Mouse (Mus musculus) midbrain, embryonic 13.5 days (tissue): ENCODE data around the gene Tpbgl. TPM values are rescaled to one million over a fixed set of nuclear protein-coding genes. Genes with fewer than 3 reads are reported as not detected.
A peak's percentile ranks its signal among the peaks of the same experiment; 100 is the strongest.

Source experiments
- ATAC-seq: fragments of 200-750 bp; cut with Nextera tagmentation; 2 replicates; pipeline ENCODE4 v1.8.0; 2017; ENCODE audit warnings: mild to moderate bottlenecking, moderate TSS enrichment, moderate library complexity
- H3K27ac ChIP-seq: fragments of 300-500 bp; sonication (generic); 2 replicates; pipeline ENCODE4 v1.5.1; 2015; ENCODE audit warnings: inconsistent platforms, mild to moderate bottlenecking, moderate library complexity
- H3K27me3 ChIP-seq: fragments of 300-500 bp; sonication (generic); 2 replicates; pipeline ENCODE4 v1.6.1; 2015; ENCODE audit warnings: mild to moderate bottlenecking, inconsistent platforms
- H3K36me3 ChIP-seq: fragments of 300-500 bp; sonication (generic); 2 replicates; pipeline ENCODE4 v1.6.1; 2015; ENCODE audit warnings: mild to moderate bottlenecking, inconsistent platforms
- H3K4me1 ChIP-seq: fragments of 300-500 bp; sonication (generic); replicated peaks from 2 replicates; pipeline ENCODE4 v1.6.1; 2015; ENCODE audit warnings: inconsistent platforms
- H3K4me2 ChIP-seq: fragments of 300-500 bp; sonication (generic); replicated peaks from 2 replicates; pipeline ENCODE4 v1.6.1; 2015; ENCODE audit warnings: moderate library complexity, mild to moderate bottlenecking, inconsistent platforms
- H3K4me3 ChIP-seq: fragments of 300-500 bp; sonication (generic); replicated peaks from 2 replicates; pipeline ENCODE4 v1.5.1; 2015; ENCODE audit warnings: mild to moderate bottlenecking, inconsistent platforms
- H3K9ac ChIP-seq: fragments of 300-500 bp; sonication (generic); replicated peaks from 2 replicates; pipeline ENCODE4 v1.6.1; 2015; ENCODE audit warnings: mild to moderate bottlenecking, inconsistent platforms
- H3K9me3 ChIP-seq: fragments of 300-500 bp; sonication (generic); 2 replicates; pipeline ENCODE4 v1.6.1; 2016; ENCODE audit warnings: mild to moderate bottlenecking, inconsistent platforms
- WGBS: fragments of 180-500 bp; shearing (Covaris S2); methylation state at CpG from one replicate; pipeline ENCODE4 v1.1.7; 2015; 5-methylcytosine and 5-hydroxymethylcytosine counted together
- polyA plus RNA-seq: library from polyadenylated mRNA; unstranded; fragments of >200 nt; fragmentation: Nextera tagmentation; extraction: Ambion mirVana; gene quantifications from 2 replicates; pipeline ENCODE4 v1.2.1, GENCODE M21; 2015

Gene Tpbgl
- 0.64 and 1.0 TPM in 2 replicates for polyA plus RNA-seq

GRCm38 (mm10) chr7:99626376-99627270 is at the start of gene Tpbgl:
Gene Tpbgl, minus strand, starts transcription at chr7:99627103.
- no peaks in the 10 kb centered on the region for H3K36me3 ChIP-seq
- no peaks in the 10 kb centered on the region for H3K9me3 ChIP-seq
- H3K9ac ChIP-seq, result peak within 1 kb of the TSS; percentile 70
- peaks cover 87% of the 10 kb centered on the region for H3K27me3 ChIP-seq
- peak; percentile 26; the same call in 1 of the 2 replicates for ATAC-seq
- WGBS, result under 1% methylated on average over 80 of the region's 83 CpGs
- H3K27ac ChIP-seq, result peak within 1 kb of the TSS; percentile 48
- peaks cover 27% of the 10 kb centered on the region for H3K4me1 ChIP-seq
- peak within 1 kb of the TSS; percentile 87 for H3K4me2 ChIP-seq
- peak within 1 kb of the TSS; percentile 50 for H3K4me3 ChIP-seq

- 76% methylated on average over 3 of the region's 3 CpGs for WGBS
Observed at GRCm38 (mm10) chr7:99674890-99675289, 48.0 kb upstream of the Tpbgl start.

GRCm38 (mm10) chr7:99674209-99674608 is 47.3 kb upstream of the Tpbgl start:
- Histone ChIP-seq H3K4me1 (0 out of 2 replicates have a peak, but pooled peaks cover 3% of the 10 kb centered on the region), H3K9me3 (no peaks in the 10 kb centered on the region), H3K27me3 (no peaks in the 10 kb centered on the region), H3K4me3 (no peak overlapping the region), H3K4me2 (no peak overlapping the region), H3K9ac (no peak overlapping the region), H3K36me3 (no peaks in the 10 kb centered on the region), H3K27ac (no peak overlapping the region)
- no peak for ATAC-seq
- WGBS, result 87% methylated on average over 5 of the region's 5 CpGs

More at GRCm38 (mm10) chr7:99674890-99675289, 48.0 kb upstream of the Tpbgl start:
- no peaks in the 10 kb centered on the region for H3K27me3 ChIP-seq
- H3K4me2 ChIP-seq, result no peak overlapping the region
- H3K4me1 ChIP-seq, result 0 out of 2 replicates have a peak, but pooled peaks cover 3% of the 10 kb centered on the region
- H3K36me3 ChIP-seq, result no peaks in the 10 kb centered on the region
- no peak overlapping the region for H3K27ac ChIP-seq
- no peak overlapping the region for H3K9ac ChIP-seq
- H3K9me3 ChIP-seq, result no peaks in the 10 kb centered on the region
- H3K4me3 ChIP-seq, result no peak overlapping the region
- no peak for ATAC-seq

GRCm38 (mm10) chr7:99673188-99673587 is 46.3 kb upstream of the Tpbgl start:
- Histone ChIP-seq H3K4me3 (no peak overlapping the region), H3K4me1 (peaks cover 9% of the 10 kb centered on the region), H3K36me3 (no peaks in the 10 kb centered on the region), H3K27ac (no peak overlapping the region), H3K4me2 (no peak overlapping the region), H3K27me3 (no peaks in the 10 kb centered on the region), H3K9ac (no peak overlapping the region), H3K9me3 (no peaks in the 10 kb centered on the region)
- no peak for ATAC-seq
- 78% methylated on average over 8 of the region's 8 CpGs for WGBS

GRCm38 (mm10) chr7:99671544-99672435 is 44.9 kb upstream of the Tpbgl start:
- no peak for ATAC-seq
- Histone ChIP-seq H3K9ac (no peak overlapping the region), H3K4me3 (no peak overlapping the region), H3K9me3 (no peaks in the 10 kb centered on the region), H3K27ac (no peak overlapping the region), H3K36me3 (no peaks in the 10 kb centered on the region), H3K4me1 (peaks cover 9% of the 10 kb centered on the region), H3K4me2 (no peak overlapping the region), H3K27me3 (no peaks in the 10 kb centered on the region)
- 84% methylated on average over 9 of the region's 9 CpGs for WGBS

- Histone ChIP-seq H3K27me3 (no peaks in the 10 kb centered on the region), H3K4me3 (no peak overlapping the region), H3K4me2 (no peak overlapping the region), H3K27ac (no peak overlapping the region), H3K9me3 (no peaks in the 10 kb centered on the region), H3K9ac (no peak overlapping the region), H3K4me1 (peaks cover 9% of the 10 kb centered on the region), H3K36me3 (no peaks in the 10 kb centered on the region)
- 82% methylated on average over 4 of the region's 4 CpGs for WGBS
- ATAC-seq, result no peak
Observed at GRCm38 (mm10) chr7:99670915-99671314, 44.0 kb upstream of the Tpbgl start.

- H3K9me3 ChIP-seq, result no peaks in the 10 kb centered on the region
- H3K4me1 ChIP-seq, result peaks cover 20% of the 10 kb centered on the region
- no peak overlapping the region for H3K4me3 ChIP-seq
- H3K9ac ChIP-seq, result no peak overlapping the region
- ATAC-seq, result 0 out of 2 replicates have a peak, but pooled peaks have one; percentile 30
- WGBS, result 19% methylated on average over 4 of the region's 4 CpGs
- no peak overlapping the region for H3K27ac ChIP-seq
- H3K27me3 ChIP-seq, result no peaks in the 10 kb centered on the region
- no peaks in the 10 kb centered on the region for H3K36me3 ChIP-seq
- H3K4me2 ChIP-seq, result no peak overlapping the region
Observed at GRCm38 (mm10) chr7:99668802-99669201, 41.9 kb upstream of the Tpbgl start.

GRCm38 (mm10) chr7:99667096-99667495 is 40.2 kb upstream of the Tpbgl start:
- Histone ChIP-seq H3K27me3 (no peaks in the 10 kb centered on the region), H3K9ac (no peak overlapping the region), H3K4me2 (no peak overlapping the region), H3K36me3 (no peaks in the 10 kb centered on the region), H3K4me1 (peaks cover 17% of the 10 kb centered on the region), H3K9me3 (no peaks in the 10 kb centered on the region), H3K4me3 (no peak overlapping the region), H3K27ac (no peak overlapping the region)
- ATAC-seq, result no peak
- WGBS, result 92% methylated on average over 16 of the region's 16 CpGs

- H3K9ac ChIP-seq, result no peak overlapping the region
- WGBS, result 94% methylated on average over 10 of the region's 10 CpGs
- ATAC-seq, result no peak
- no peak overlapping the region for H3K4me2 ChIP-seq
- no peak overlapping the region for H3K27ac ChIP-seq
- peaks cover 17% of the 10 kb centered on the region for H3K4me1 ChIP-seq
- no peaks in the 10 kb centered on the region for H3K9me3 ChIP-seq
- no peak overlapping the region for H3K4me3 ChIP-seq
- H3K36me3 ChIP-seq, result no peaks in the 10 kb centered on the region
- H3K27me3 ChIP-seq, result no peaks in the 10 kb centered on the region
Observed at GRCm38 (mm10) chr7:99665731-99666452, 39.0 kb upstream of the Tpbgl start.

- H3K9me3 ChIP-seq, result no peaks in the 10 kb centered on the region
- H3K36me3 ChIP-seq, result no peaks in the 10 kb centered on the region
- no peak overlapping the region for H3K27ac ChIP-seq
- H3K4me2 ChIP-seq, result no peak overlapping the region
- no peak for ATAC-seq
- H3K9ac ChIP-seq, result 0 out of 2 replicates have a peak overlapping the region, but pooled peaks have one; percentile 10
- H3K4me3 ChIP-seq, result no peak overlapping the region
- WGBS, result 54% methylated on average over 11 of the region's 11 CpGs
- no peaks in the 10 kb centered on the region for H3K27me3 ChIP-seq
- H3K4me1 ChIP-seq, result peaks cover 17% of the 10 kb centered on the region
Observed at GRCm38 (mm10) chr7:99664571-99665485, 37.9 kb upstream of the Tpbgl start.
